Mouse (Mus musculus): Measurements from ENCODE around the gene Col27a1. TPM values are rescaled to one million over a fixed set of nuclear protein-coding genes. Genes with fewer than 3 reads are reported as not detected.
A peak's percentile ranks its signal among the peaks of the same experiment; 100 is the strongest.

Gene Col27a1
- total and polyA plus RNA-seq, 2 experiments from 2014 or later, result 1.2 to 8.2 TPM

GRCm38 (mm10) chr4:63236235-63236634 is 22.4 kb downstream of the Col27a1 start:
- Histone ChIP-seq H3K27ac (ENCODE audit: low read depth) (no peak overlapping the region), H3K4me2 (ENCODE audit: low read depth, low read length) (no peak overlapping the region), H3K9me3 (replicated peaks; ENCODE audit: control insufficient read depth, low read length) (no peaks in the 10 kb centered on the region), H3K4me1 (ENCODE audit: control insufficient read depth, insufficient read depth) (peaks cover 46% of the 10 kb centered on the region), H3K36me3 (replicated peaks; ENCODE audit: control insufficient read depth, insufficient read depth, low read length) (no peaks in the 10 kb centered on the region), H3K27me3 (ENCODE audit: control insufficient read depth, insufficient read depth, low read length) (no peaks in the 10 kb centered on the region), H3K4me3 (ENCODE audit: low read depth, low read length) (no peak overlapping the region), H3K9ac (replicated peaks; ENCODE audit: low read depth, low read length) (no peak overlapping the region)
- WGBS, result 64% methylated on average over 2 of the region's 2 CpGs
- no peak for TF ChIP-seq CTCF (IDR thresholded peaks at IDR 0.05; ENCODE audit: low read depth)
- TF ChIP-seq EP300 (IDR thresholded peaks at IDR 0.05; ENCODE audit: low read depth), result no peak
- DNase-seq (ENCODE audit: low spot score) (no peak), ATAC-seq (ENCODE audit: insufficient read depth, low read depth) (no peak)

GRCm38 (mm10) chr4:63237225-63237624 is 23.4 kb downstream of the Col27a1 start:
- no peak for ATAC-seq (ENCODE audit: insufficient read depth, low read depth)
- Histone ChIP-seq H3K4me1 (ENCODE audit: control insufficient read depth, insufficient read depth) (peaks cover 36% of the 10 kb centered on the region), H3K4me3 (ENCODE audit: low read depth, low read length) (no peak overlapping the region), H3K9me3 (replicated peaks; ENCODE audit: control insufficient read depth, low read length) (no peaks in the 10 kb centered on the region), H3K4me2 (ENCODE audit: low read depth, low read length) (no peak overlapping the region), H3K27ac (ENCODE audit: low read depth) (no peak overlapping the region), H3K27me3 (ENCODE audit: control insufficient read depth, insufficient read depth, low read length) (no peaks in the 10 kb centered on the region), H3K36me3 (replicated peaks; ENCODE audit: control insufficient read depth, insufficient read depth, low read length) (0 out of 2 replicates have a peak, but pooled peaks cover 4% of the 10 kb centered on the region), H3K9ac (replicated peaks; ENCODE audit: low read depth, low read length) (no peak overlapping the region)
- 86% methylated on average over 3 of the region's 3 CpGs for WGBS
- TF ChIP-seq CTCF (IDR thresholded peaks at IDR 0.05; ENCODE audit: low read depth), result no peak
- TF ChIP-seq EP300 (IDR thresholded peaks at IDR 0.05; ENCODE audit: low read depth), result no peak
- no peak for DNase-seq (ENCODE audit: low spot score)

GRCm38 (mm10) chr4:63238141-63238540 is 24.3 kb downstream of the Col27a1 start:
- Histone ChIP-seq H3K4me3 (ENCODE audit: low read depth, low read length) (no peak overlapping the region), H3K27ac (ENCODE audit: low read depth) (no peak overlapping the region), H3K27me3 (ENCODE audit: control insufficient read depth, insufficient read depth, low read length) (no peaks in the 10 kb centered on the region), H3K4me1 (ENCODE audit: control insufficient read depth, insufficient read depth) (peaks cover 27% of the 10 kb centered on the region), H3K9ac (replicated peaks; ENCODE audit: low read depth, low read length) (no peak overlapping the region), H3K36me3 (replicated peaks; ENCODE audit: control insufficient read depth, insufficient read depth, low read length) (0 out of 2 replicates have a peak, but pooled peaks cover 4% of the 10 kb centered on the region), H3K4me2 (ENCODE audit: low read depth, low read length) (no peak overlapping the region), H3K9me3 (replicated peaks; ENCODE audit: control insufficient read depth, low read length) (no peaks in the 10 kb centered on the region)
- TF ChIP-seq CTCF (IDR thresholded peaks at IDR 0.05; ENCODE audit: low read depth) (no peak), EP300 (IDR thresholded peaks at IDR 0.05; ENCODE audit: low read depth) (no peak)
- no peak for DNase-seq (ENCODE audit: low spot score)
- ATAC-seq (ENCODE audit: insufficient read depth, low read depth), result peak; percentile 34
- WGBS, result 17% methylated on average over 7 of the region's 7 CpGs

- H3K4me1 ChIP-seq (ENCODE audit: control insufficient read depth, insufficient read depth), result peaks cover 21% of the 10 kb centered on the region
- no peak overlapping the region for H3K27ac ChIP-seq (ENCODE audit: low read depth)
- TF ChIP-seq EP300 (IDR thresholded peaks at IDR 0.05; ENCODE audit: low read depth), result no peak
- TF ChIP-seq CTCF (IDR thresholded peaks at IDR 0.05; ENCODE audit: low read depth), result no peak
- H3K4me3 ChIP-seq (ENCODE audit: low read depth, low read length), result no peak overlapping the region
- whole genome bisulfite sequencing, result 85% methylated on average over 5 of the region's 5 CpGs
- ATAC-seq (ENCODE audit: insufficient read depth, low read depth) (no peak), DNase-seq (ENCODE audit: low spot score) (no peak)
- no peaks in the 10 kb centered on the region for H3K27me3 ChIP-seq (ENCODE audit: control insufficient read depth, insufficient read depth, low read length)
- H3K36me3 ChIP-seq (replicated peaks; ENCODE audit: control insufficient read depth, insufficient read depth, low read length), result 0 out of 2 replicates have a peak, but pooled peaks cover 4% of the 10 kb centered on the region
- no peaks in the 10 kb centered on the region for H3K9me3 ChIP-seq (replicated peaks; ENCODE audit: control insufficient read depth, low read length)
- H3K9ac ChIP-seq (replicated peaks; ENCODE audit: low read depth, low read length), result no peak overlapping the region
- no peak overlapping the region for H3K4me2 ChIP-seq (ENCODE audit: low read depth, low read length)
These were observed 24.9 kb downstream of the Col27a1 start for GRCm38 (mm10) chr4:63238722-63239121.

- Histone ChIP-seq H3K4me3 (ENCODE audit: low read depth, low read length) (no peak overlapping the region), H3K27ac (ENCODE audit: low read depth) (no peak overlapping the region), H3K27me3 (ENCODE audit: control insufficient read depth, insufficient read depth, low read length) (no peaks in the 10 kb centered on the region), H3K9me3 (replicated peaks; ENCODE audit: control insufficient read depth, low read length) (no peaks in the 10 kb centered on the region), H3K36me3 (replicated peaks; ENCODE audit: control insufficient read depth, insufficient read depth, low read length) (0 out of 2 replicates have a peak, but pooled peaks cover 4% of the 10 kb centered on the region), H3K4me1 (ENCODE audit: control insufficient read depth, insufficient read depth) (peaks cover 10% of the 10 kb centered on the region; the same call in 1 of the 2 replicates), H3K4me2 (ENCODE audit: low read depth, low read length) (no peak overlapping the region), H3K9ac (replicated peaks; ENCODE audit: low read depth, low read length) (no peak overlapping the region)
- ATAC-seq (ENCODE audit: insufficient read depth, low read depth) (no peak), DNase-seq (ENCODE audit: low spot score) (no peak)
- 86% methylated on average over 3 of the region's 3 CpGs for WGBS
- TF ChIP-seq EP300 (IDR thresholded peaks at IDR 0.05; ENCODE audit: low read depth), result no peak
These were observed 27.2 kb downstream of the Col27a1 start for GRCm38 (mm10) chr4:63241031-63241430.

- ATAC-seq (ENCODE audit: insufficient read depth, low read depth) (no peak), DNase-seq (ENCODE audit: low spot score) (no peak)
- no peaks in the 10 kb centered on the region; the same call in 1 of the 2 replicates for H3K36me3 ChIP-seq (replicated peaks; ENCODE audit: control insufficient read depth, insufficient read depth, low read length)
- H3K9ac ChIP-seq (replicated peaks; ENCODE audit: low read depth, low read length), result no peak overlapping the region
- H3K9me3 ChIP-seq (replicated peaks; ENCODE audit: control insufficient read depth, low read length), result no peaks in the 10 kb centered on the region
- no peak overlapping the region for H3K4me3 ChIP-seq (ENCODE audit: low read depth, low read length)
- TF ChIP-seq EP300 (IDR thresholded peaks at IDR 0.05; ENCODE audit: low read depth), result no peak
- TF ChIP-seq CTCF (IDR thresholded peaks at IDR 0.05; ENCODE audit: low read depth), result no peak
- H3K27ac ChIP-seq (ENCODE audit: low read depth), result no peak overlapping the region
- H3K4me2 ChIP-seq (ENCODE audit: low read depth, low read length), result no peak overlapping the region
- H3K4me1 ChIP-seq (ENCODE audit: control insufficient read depth, insufficient read depth), result no peaks in the 10 kb centered on the region
- no peaks in the 10 kb centered on the region for H3K27me3 ChIP-seq (ENCODE audit: control insufficient read depth, insufficient read depth, low read length)
These were observed 34.2 kb downstream of the Col27a1 start for GRCm38 (mm10) chr4:63247991-63248390.

Measured in heart, postnatal 0 days (tissue).